Mouse (Mus musculus): Measurements from ENCODE around the gene Olfr56.
A peak's percentile ranks its signal among the peaks of the same experiment; 100 is the strongest.
"Not testable (repeated sequence)": the region's sequence is repeated elsewhere in the genome, so short reads cannot be mapped to it uniquely, and the experiment has no call there.

The Olfr56 gene

DNA sequence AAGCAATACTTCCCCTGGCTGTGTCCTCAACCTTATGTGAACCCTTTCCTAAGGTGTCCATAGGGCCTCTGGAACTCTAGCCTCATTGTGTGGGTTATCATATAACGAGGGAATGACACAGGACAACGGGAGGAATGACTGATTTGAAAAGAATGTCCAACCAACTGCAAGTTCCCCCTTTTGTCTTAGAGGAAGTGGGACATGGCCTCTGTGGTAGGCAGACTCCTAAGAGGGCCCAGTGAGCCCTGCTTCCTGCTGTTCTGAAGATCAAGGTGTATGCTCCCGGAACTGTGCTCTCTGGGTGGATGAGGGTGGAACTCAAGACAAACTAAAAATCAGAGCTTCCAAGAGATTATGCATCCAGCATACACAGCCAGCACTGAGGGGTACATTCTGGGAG lies 81.4 kb downstream of the Olfr56 start:
- DNase-seq, result not testable (repeated sequence)

DNA sequence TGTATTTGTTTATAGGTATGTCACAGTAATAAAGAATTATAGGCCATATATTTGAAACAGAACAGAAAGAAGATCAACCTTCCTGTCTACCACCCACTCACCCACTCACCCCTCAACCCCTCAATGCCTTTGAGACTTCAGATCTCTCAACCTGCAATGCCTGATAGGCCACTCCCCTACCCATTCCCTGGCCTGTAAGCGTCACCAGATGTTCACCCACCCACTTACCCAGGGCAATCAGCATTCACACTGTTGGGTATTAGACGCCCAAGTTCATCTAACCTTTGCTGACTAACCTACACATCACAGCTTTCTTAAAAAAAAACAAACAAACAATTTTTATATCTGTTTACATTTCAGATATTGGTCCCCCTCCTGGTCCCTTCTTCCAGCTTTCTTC lies 83.2 kb downstream of the Olfr56 start:
- DNase-seq, result not testable (repeated sequence)

DNA sequence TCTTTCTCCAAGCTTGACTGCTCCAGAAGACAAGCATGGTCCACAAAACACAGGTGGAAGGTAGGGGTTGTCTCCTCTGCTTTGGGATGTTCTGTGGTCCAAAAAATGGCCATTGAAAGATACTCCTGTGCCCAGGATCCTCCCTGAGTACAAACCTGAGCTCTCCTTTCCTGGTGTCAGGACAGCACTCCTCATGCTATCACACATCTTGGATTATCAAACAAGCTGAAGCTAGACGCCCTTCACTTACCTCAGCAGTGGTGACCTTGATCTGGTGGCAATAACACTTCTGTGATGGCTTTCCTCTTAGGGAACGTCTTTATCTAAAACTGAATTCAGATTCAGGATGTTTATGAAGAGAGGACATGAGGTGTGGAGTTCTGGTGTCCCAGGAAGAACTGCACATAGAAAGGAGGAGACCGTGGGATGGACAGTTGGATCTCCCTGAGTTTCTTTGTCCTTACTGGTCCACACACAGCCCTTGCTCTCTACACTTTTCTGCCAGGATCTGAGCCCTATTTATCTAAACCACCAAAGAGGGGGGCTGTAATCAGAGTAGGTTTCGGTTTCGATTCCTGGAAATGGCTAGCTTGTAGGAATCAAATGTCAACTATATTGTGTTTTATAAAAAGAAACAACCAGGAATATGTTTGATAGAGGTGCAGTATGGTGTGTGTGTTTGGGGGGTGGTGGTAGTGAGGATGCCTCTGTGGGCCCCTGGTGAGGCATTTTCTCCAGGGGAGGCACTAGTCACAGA lies 85.2 kb downstream of the Olfr56 start, which contains the start of gene Tgtp2:
TSS of gene Tgtp2 (minus strand) at position 494 of the 757 bp plus-strand sequence.
- peak in 1 of 2 experiments; percentile 47 for DNase-seq

DNA sequence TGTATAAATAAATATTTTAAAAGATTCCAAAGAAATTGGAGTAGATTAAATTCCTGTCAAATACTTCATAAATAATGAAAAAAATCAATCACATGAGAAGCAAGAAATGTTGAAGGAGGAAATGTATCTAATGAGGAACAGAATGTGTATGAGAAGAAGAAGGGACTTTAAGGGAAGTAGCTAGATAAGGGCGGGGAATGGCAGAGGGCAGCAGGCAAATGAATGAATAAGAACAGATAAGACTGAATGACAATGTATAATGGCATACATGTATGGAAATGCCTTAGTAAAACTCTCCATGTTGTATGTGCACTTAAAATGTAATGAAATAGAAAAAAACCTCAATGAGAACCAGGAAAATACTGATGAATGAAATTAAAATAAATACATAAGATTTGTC lies 89.7 kb downstream of the Olfr56 start:
- DNase-seq, result no peak

DNA sequence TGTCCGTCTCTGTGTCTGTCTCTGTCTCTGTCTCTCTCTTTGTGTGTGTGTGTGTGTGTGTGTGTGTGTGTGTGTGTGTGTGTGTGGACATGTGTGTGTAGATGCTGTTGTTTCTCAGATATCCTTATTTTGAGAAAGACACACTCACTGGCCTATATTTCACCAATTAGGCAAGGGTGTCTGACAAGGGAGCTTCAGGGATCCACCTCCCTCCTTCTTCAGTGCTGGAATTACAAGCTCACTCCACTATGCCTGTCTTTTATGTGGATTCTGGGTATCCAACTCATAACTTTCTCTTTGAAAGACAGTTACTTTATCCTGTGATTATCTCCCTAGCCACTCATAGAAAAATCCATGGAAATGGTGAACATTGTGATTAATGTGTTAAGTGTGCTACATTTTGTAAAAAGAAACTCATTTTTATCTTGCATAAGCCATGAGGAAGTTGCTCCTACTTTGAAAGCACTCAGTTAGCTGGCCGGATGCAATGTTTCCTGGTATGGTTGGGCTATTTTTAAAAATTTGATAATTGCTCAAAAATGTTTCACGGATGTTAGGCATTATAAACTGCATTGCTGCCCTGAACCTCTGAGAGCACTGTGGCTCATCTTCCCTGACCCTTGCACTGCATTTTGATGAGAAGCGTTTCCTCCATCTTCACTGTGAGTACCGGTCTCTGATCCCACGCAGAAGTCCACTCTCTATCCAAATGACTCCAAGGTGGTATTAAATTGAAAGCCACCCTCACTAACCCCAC lies 97.5 kb downstream of the Olfr56 start, which contains the start of gene Ifi47:
TSS of gene Ifi47 (plus strand) at position 587 of the 757 bp plus-strand sequence.
- peak in 1 of 2 experiments; percentile 27 for DNase-seq

DNA sequence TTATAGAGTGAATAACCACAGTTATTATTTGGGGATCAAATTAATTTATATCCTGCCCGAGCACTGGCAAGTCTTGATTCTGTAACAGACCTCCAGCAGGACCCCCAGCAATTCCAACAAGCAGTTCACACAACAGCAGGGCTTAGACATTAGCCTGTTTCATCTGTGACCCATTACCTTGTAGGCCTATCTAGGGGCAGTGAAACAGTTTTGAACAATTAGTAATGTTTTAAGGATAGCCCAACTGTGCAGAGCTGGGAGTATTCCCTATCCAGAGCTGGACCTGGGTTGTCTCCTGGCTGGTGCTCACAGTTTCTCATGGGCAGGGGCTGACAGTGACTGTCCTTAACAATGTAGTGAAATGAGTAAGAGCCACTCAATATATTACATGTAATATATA lies 98.3 kb downstream of the Olfr56 start:
- no peak for DNase-seq

DNA sequence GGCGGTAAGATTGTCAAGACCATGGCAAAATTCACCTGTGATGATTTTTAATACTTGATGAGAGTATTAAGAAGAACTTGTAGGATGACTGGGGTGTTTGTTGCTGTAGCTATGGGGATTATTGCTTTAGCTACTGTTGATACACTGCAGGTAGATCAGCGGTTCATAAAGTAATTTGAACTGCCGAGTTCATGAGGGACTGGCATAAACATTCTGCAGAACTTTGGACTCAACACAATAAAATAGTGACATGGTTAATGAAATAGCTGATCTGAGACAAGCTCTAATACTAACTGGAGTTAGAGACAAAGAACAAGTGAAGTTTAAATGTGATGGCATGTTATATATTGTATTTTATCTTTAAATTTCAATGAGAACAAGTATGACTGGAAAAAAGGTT lies 100.0 kb downstream of the Olfr56 start:
- DNase-seq, result no peak

DNA sequence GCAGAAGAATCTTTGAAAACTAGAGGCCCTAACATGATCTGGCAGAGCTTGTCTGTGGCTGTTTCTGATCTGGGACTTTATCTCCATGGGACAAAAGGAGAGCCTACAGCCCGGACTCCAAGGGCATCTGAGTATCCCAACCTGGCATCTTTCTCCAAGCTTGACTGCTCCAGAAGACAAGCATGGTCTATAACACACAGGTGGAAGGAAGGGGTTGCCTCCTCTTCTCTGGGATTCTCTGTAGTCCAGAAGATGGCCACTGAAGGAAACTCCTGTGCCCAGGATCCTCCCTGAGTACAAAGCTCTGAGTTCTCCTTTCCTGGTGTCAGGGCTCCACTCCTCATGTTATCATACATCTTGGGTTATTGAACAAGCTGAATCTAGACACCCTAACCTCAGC lies 101.9 kb downstream of the Olfr56 start:
- DNase-seq, result no peak

DNA sequence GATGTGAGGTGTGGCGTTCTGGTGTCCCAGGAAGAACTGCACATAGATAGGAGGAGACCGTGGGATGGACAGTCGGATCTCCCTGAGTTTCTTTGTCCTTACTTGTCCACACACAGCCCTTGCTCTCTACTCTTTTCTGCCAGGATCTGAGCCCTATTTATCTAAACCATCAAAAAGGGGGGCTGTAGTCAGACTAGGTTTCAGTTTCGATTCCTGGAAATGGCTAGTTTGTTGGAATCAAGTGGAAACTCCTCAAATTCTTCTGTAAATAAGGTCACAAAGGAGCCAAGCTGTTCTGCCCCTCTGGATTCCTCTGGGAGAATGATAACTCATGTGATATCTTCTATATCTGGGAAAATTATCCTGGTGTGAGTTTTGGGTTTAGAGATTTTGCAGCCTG lies 102.7 kb downstream of the Olfr56 start:
- DNase-seq, result no peak

DNA sequence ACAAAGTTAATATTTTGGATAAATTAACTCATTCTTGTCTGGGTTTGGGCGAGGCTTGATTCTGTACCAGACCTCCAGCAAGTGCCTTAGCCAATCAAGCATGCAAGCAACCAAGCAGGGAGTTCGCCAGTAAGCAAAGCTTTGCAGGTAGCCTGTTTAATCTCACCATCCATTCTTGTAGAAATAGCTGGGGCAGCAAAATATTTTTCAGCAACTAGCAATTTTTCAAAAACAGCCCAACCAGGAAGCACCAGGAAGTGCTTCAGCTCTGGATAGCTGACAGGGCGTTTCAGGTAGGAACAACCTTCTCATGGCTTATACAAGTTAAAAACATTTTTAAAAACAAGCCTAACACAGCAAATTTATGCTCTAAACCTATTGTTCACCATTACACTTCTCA lies 103.2 kb downstream of the Olfr56 start:
- no peak for DNase-seq

DNA sequence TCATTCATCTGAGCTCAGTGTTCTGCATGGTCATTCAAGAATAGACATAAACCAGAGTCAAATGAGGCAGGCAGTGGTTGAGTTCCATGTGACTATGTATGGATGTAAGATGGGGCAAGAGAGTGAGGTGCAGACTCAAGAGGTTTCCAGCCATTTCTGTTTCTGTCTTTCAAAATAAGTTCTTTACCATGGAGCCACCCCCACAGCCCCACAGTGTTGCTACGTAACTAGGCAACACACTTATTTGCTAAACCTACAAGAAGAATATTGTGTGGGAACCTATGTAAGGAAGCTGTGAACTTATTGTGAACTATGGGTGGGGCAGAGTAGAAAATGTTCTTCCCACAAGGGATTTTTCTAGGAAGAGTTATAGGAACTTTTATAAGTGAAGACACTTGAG lies 104.5 kb downstream of the Olfr56 start:
- peak in 1 of 2 experiments; percentile 30 for DNase-seq

DNA sequence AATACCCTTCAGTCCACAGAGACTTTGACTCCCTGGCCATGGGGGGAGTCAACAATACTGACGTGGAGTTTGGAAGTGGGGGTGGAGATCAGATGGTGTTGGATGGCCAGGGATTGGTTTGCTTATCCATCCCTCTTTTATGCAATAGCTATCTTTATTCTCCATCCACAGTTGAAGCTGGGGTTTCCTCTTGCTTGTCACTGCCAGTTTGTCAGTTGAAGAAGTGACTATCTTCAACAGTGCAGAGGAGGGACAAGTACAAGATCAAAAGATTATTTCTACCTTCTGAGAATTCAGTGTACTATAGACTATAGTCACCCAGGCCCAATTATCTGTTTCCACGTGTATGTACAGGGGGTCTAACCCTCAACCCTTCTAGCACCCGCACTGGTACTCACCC lies 105.1 kb downstream of the Olfr56 start:
- DNase-seq, result no peak

DNA sequence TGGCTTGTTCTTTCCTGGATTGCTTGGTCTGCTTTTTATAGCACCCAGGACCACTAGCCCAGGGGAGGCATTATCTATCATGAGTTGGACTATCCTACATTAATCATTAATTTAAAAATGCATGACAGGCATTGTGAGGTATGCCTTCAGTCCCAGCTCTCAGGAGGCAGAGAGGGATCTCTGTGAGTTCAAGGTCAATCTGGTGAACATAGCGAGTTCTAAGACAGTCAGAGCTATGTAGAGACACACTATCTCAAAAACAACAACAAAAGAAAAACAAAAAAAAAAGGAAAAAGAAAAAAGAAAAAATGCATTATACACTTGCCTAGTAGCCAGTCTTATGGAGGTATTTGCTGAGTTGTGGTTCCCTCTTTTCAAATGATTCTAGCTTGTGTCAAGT lies 105.7 kb downstream of the Olfr56 start:
- no peak for DNase-seq

DNA sequence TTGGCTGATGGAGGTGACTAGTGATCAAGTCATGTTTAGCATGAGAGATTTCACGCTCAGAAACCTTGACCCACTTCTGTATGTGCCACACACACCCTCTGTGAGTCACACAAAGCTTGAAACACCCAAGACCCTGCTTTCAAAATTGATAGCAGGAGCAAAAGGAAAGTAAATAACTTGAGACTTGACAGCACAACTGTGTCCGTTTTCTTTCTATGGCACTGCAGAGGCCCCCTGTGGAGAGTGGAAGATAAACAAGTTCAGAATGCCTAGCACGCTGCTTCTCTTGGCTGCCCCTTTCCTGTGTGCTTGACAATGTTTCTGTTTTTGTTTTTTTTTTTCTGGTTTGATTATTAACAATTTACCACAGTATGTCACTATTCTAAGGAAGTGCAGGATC lies 106.2 kb downstream of the Olfr56 start:
- DNase-seq, result peak; percentile 46 to 57

DNA sequence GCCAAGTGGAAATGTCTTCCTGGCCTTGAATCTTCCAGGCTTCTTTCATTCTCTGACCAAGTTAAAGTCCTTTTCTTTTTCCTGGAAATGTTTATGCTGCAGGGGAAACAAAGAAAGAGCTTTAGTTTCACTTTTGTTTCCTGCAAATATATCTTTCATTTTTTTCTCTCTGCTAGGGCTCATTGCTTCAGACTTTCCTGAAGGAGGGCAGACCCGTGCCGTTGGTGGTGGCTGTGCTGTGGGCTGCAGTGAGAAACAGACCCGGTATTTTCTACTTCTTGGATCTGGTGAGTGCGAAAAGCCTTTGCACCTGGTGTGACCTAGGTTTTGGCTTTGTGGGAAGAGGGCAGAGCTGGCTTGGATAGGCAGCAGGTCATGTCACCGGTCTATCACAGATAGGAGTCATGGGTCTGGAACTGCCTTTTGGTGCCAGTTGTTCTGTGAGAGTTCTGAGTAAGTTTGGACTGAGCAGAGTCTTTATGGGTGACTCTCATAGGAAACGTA lies 108.2 kb downstream of the Olfr56 start:
- peak; percentile 38 to 46 for DNase-seq

DNA sequence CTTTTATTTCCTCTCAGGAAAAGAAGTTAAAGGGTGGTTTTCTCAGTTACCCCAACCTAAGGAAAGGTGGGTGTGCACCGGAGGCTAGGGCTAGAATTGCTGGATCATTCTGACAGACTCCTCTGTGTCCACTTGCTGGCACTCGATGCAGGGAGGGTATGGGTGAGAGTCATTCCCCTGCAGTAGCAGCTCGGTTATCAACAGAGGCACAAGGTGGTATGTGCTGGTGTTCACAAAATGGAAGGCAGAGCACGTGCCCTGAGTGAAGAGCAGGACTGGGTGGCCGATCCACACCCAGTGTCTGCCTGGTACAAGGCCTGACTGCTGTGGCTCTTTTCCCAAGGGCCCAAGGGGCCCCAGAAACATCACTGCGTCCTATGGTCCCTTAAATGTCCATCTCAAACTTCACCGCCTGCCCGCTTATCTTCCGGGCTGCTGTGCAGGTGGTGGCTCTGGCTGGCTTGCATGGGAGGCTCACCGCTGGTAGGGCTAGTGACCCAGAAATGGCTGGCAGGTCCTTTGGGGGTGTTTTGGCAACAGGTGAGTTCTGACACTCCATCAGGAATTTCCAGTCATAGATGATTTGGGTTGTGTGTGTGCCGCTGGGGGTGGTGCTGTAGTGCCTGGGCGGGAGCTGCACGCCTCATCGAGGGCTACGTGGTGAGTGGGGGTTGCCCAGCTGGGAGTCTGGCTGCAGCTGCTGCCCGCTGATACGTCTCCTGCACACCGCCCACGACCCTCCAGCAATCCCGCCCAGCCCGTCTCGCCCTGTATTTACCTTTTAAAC lies 109.3 kb downstream of the Olfr56 start:
- DNase-seq, result peak; percentile 53 to 61

DNA sequence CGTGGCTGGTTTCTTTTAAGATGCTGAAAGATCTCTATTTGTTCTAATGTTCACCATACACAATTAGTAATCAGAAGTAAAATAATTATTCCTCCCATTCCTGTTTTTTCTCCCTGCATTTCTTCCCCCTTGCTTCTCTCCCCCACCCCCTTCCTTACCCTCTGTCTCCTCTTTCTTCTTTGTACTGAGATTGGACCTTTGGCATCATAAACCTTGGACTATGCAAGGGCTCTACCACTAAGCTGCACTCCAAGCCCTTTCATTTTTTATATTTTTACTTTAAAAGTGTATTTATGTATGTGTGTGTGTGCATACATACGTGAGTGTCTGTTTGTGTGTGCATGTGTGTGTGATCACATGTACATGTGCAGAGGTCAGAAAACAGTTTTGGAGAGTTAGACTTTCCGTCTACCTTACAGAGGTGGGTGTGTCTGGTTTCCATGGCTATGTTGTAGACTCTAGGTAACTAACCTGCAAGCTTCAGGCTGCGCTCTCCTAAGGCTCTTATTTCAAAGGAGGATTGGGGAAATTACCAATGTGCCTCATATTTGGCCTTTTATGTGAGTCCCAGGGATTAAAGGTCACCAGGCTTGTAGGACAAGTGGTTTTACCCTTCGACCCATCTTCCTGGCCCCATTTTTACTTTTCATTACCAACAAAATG lies 110.4 kb downstream of the Olfr56 start:
- DNase-seq, result no peak

DNA sequence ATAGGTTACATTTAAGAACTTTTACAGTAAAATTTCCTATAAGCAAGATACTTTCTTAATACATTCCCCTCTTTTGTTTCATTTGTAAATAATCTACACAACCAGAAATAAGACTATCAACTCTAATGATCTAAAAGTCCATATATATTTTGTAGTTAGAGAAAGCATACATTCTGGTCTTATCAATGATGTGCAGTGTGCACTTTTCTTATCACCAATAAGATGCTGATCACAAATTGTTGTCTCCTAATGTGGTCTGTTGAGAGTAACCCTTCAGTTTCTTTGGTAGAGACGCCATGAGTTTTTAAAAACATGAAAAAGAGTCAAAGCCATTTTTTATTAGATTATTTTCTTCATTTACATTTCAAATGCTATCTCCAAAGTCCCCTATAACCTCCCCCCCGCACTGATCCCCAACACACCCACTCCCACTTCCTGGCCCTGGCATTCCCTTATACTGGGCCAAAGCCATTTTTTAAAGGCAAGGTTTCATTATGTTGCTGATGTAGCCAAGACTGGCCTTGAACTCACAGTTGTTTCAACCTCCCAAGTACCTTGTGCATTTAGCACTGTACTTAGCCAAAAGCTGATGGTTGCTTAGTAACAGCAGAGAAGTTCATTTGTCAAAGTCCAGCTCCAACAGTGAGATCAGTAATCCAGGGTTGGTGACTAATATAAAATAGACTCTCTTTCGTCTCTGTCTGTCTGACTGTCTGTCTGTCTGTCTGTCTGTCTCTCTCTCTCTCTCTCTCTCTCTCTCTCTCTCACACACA lies 111.2 kb downstream of the Olfr56 start:
- no peak for DNase-seq

DNA sequence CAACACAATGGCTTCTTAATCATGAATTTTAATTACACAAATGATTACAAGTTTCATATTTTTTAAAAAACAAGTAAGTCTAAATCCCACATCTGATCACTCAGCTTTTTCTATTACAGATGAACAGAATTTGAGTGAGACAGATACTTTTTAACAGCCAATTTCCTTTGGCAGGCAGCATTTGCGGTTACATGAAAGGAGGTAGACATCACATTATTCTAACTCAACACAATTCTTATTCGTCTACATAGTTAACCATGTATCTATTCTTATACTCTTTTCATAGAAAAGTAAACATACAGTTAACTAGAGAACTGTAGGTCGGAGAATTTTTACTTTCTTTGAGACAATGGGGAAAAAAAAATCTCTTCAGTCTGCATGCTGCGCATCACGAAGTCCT lies 111.9 kb downstream of the Olfr56 start:
- no peak for DNase-seq

DNA sequence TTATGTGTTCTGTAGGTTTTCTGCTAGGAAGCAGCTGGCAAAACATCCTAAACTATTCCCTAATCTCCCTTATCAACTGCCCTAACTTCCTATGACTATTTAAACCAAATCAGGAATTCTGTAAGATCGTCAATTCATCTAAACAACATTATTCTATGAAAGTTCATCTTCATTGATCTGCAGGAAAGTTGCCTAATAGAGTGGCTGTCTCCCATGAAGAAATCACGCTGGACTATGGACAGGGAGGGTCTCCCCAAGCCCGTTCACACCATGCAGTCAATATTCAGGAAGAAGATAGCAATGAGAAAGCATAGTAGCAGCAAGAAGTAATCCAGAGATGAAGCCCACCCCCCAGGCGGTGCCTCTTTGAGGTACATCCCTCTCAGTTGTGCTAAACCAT lies 112.5 kb downstream of the Olfr56 start:
- DNase-seq, result no peak

DNA sequence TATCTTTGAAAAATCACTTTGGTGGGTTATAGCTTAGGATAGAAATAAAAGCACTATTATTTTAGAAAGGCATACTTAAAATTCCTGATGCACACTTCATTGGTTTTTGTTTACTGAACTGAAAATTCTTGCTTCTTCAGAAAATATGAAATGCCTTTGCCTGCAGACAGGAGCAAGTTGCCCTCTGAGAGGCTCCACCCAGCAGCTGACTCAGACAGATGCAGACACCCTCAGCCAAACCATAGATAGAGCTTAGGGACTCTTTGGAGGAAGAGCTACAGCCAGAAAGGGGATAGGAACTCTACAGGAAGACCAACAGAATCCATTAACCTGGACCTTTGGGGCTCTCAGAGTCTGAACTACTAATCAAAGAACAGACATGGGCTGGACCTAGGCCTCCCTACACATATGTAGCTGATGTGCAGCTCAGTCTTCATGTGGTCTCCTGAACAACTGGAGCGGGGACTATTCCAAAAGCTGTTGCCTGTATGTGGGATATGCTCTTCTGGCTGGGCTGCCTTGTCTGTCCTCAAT lies 113.4 kb downstream of the Olfr56 start:
- no peak for DNase-seq

Measured in B cell, adult 2 months (primary cell).